In the genomic region with DNA sequence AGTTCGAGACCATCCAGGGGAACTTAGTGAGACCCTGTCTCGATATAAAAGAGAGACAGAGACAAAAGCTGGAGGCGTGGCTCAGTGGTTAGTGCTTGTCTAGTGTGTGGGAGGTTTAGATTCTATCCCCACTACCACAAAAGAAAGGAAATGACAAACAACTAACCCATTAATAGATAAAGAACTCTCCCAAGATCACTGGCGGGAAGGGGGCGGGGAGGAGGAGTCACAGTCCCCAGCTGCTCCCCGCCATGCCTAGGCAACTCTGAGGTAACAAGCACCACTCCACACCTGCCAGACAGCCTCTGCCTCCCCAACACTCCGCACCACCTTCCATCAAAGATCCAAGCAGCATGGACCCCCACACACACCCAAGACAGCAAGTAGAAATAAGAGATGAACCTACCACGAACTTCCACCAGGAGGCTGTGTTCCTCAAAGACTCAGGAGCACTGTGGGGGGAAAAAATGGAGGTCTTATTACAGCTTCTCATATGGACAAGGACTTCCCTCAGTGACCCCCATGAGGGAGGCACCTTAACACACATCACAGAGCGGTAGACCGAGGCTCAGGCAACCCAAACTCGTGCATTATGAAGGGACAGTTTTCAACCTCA, we compare ENCODE assay signal across 9 mouse cellular contexts. TPM values are rescaled to one million over a fixed set of nuclear protein-coding genes. Genes with fewer than 3 reads are reported as not detected.
DNase-seq lines count a peak whose midpoint lies in the region; ATAC-seq and TF ChIP-seq lines count a peak whose summit lies in the region.
"Had no signal": no experiment of that assay in that cellular context is flagged by ENCODE, and none has a peak within 500 bp of the region (broad histone marks: within the 10 kb centered on the region; RNA-seq: fewer than 3 reads in every experiment).

No protein-coding gene starts in this region.

- no peaks in the 10 kb centered on the region for H3K27me3 ChIP-seq in midbrain, embryonic 10.5 days (ENCODE audit: low read depth, poor library complexity, severe bottlenecking)
- no peaks in the 10 kb centered on the region for H3K27me3 ChIP-seq in midbrain, embryonic 11.5 days (ENCODE audit: control insufficient read depth, insufficient read depth, low read length)
- H3K27me3 ChIP-seq in embryonic facial prominence, embryonic 12.5 days = no peaks in the 10 kb centered on the region
- no peaks in the 10 kb centered on the region for H3K27me3 ChIP-seq in hindbrain, postnatal 0 days (ENCODE audit: insufficient read depth, low read length)
- no peaks in the 10 kb centered on the region for H3K27me3 ChIP-seq in neural tube, embryonic 14.5 days (ENCODE audit: control insufficient read depth, insufficient read depth, low read length)

- no peak for ATAC-seq in midbrain, embryonic 11.5 days (ENCODE audit: low FRiP score)
- ATAC-seq in embryonic facial prominence, embryonic 12.5 days (ENCODE audit: insufficient number of reproducible peaks, insufficient read depth, low FRiP score, low TSS enrichment) = no peak
- no peak for ATAC-seq in hindbrain, postnatal 0 days
- ATAC-seq in neural tube, embryonic 14.5 days (ENCODE audit: low read depth) = no peak

- DNase-seq in midbrain, embryonic 10.5 days (ENCODE audit: low spot score) = no peak
- DNase-seq in midbrain, embryonic 11.5 days (ENCODE audit: low spot score, missing footprints) = no peak
- DNase-seq in hindbrain, postnatal 0 days (ENCODE audit: low spot score) = no peak
- DNase-seq in ovary, postnatal 36 days (ENCODE audit: low spot score) = no peak
- DNase-seq in kidney, postnatal 25 days = no peak
- no peak for DNase-seq in layer of hippocampus, adult 11-12 months (ENCODE audit: low spot score)

- no peak overlapping the region for H3K4me2 ChIP-seq in midbrain, embryonic 11.5 days
- H3K4me2 ChIP-seq in embryonic facial prominence, embryonic 12.5 days (replicated peaks) = no peak overlapping the region
- no peak overlapping the region for H3K4me2 ChIP-seq in hindbrain, postnatal 0 days (ENCODE audit: low read depth, low read length)
- no peak overlapping the region for H3K4me2 ChIP-seq in neural tube, embryonic 14.5 days (ENCODE audit: low read depth, low read length)
- H3K4me2 ChIP-seq: heart, embryonic 11.5 days had no signal

- H3K27ac ChIP-seq in midbrain, embryonic 10.5 days (replicated peaks) = peak overlapping the region; percentile 85
- no peak overlapping the region for H3K27ac ChIP-seq in midbrain, embryonic 11.5 days (ENCODE audit: low read depth, low read length)
- H3K27ac ChIP-seq in embryonic facial prominence, embryonic 12.5 days = peak overlapping the region; percentile 90
- peak overlapping the region; percentile 83; the same call in 1 of the 2 replicates for H3K27ac ChIP-seq in hindbrain, postnatal 0 days
- H3K27ac ChIP-seq in neural tube, embryonic 14.5 days (ENCODE audit: low read depth, low read length) = peak overlapping the region; percentile 87

- H3K4me3 ChIP-seq in midbrain, embryonic 10.5 days = no peak overlapping the region
- no peak overlapping the region for H3K4me3 ChIP-seq in midbrain, embryonic 11.5 days (ENCODE audit: low read depth, low read length)
- no peak overlapping the region for H3K4me3 ChIP-seq in embryonic facial prominence, embryonic 12.5 days
- no peak overlapping the region for H3K4me3 ChIP-seq in hindbrain, postnatal 0 days (ENCODE audit: low read length)
- H3K4me3 ChIP-seq in neural tube, embryonic 14.5 days (ENCODE audit: low read depth, low read length) = no peak overlapping the region

- peak; percentile 40 for TF ChIP-seq CTCF in hindbrain, postnatal 0 days (IDR thresholded peaks at IDR 0.05; ENCODE audit: low read depth)

- peaks cover 93% of the 10 kb centered on the region for H3K4me1 ChIP-seq in midbrain, embryonic 10.5 days
- peaks cover 68% of the 10 kb centered on the region for H3K4me1 ChIP-seq in midbrain, embryonic 11.5 days (ENCODE audit: control insufficient read depth, insufficient read depth, low read length)
- H3K4me1 ChIP-seq in embryonic facial prominence, embryonic 12.5 days = peaks cover 89% of the 10 kb centered on the region
- peaks cover 83% of the 10 kb centered on the region for H3K4me1 ChIP-seq in hindbrain, postnatal 0 days (ENCODE audit: insufficient read depth, low read length)
- peaks cover 92% of the 10 kb centered on the region for H3K4me1 ChIP-seq in neural tube, embryonic 14.5 days (ENCODE audit: control insufficient read depth, insufficient read depth, low read length)

- no peak overlapping the region for H3K9ac ChIP-seq in midbrain, embryonic 11.5 days (ENCODE audit: low read length)
- no peak overlapping the region for H3K9ac ChIP-seq in embryonic facial prominence, embryonic 12.5 days
- H3K9ac ChIP-seq in hindbrain, postnatal 0 days (replicated peaks; ENCODE audit: low read length) = no peak overlapping the region
- no peak overlapping the region for H3K9ac ChIP-seq in neural tube, embryonic 14.5 days (replicated peaks; ENCODE audit: low read depth, low read length)

- no peaks in the 10 kb centered on the region for H3K9me3 ChIP-seq in midbrain, embryonic 10.5 days (replicated peaks)
- H3K9me3 ChIP-seq in midbrain, embryonic 11.5 days (ENCODE audit: control insufficient read depth, low read length) = no peaks in the 10 kb centered on the region
- no peaks in the 10 kb centered on the region for H3K9me3 ChIP-seq in embryonic facial prominence, embryonic 12.5 days
- no peaks in the 10 kb centered on the region for H3K9me3 ChIP-seq in hindbrain, postnatal 0 days (ENCODE audit: low read length)
- H3K9me3 ChIP-seq in neural tube, embryonic 14.5 days (ENCODE audit: control insufficient read depth, low read length) = no peaks in the 10 kb centered on the region

- peaks cover 8% of the 10 kb centered on the region; the same call in 1 of the 2 replicates for H3K36me3 ChIP-seq in midbrain, embryonic 10.5 days
- no peaks in the 10 kb centered on the region for H3K36me3 ChIP-seq in midbrain, embryonic 11.5 days (ENCODE audit: control insufficient read depth, insufficient read depth, low read length)
- H3K36me3 ChIP-seq in embryonic facial prominence, embryonic 12.5 days = no peaks in the 10 kb centered on the region
- H3K36me3 ChIP-seq in hindbrain, postnatal 0 days (ENCODE audit: insufficient read depth, low read length) = no peaks in the 10 kb centered on the region
- H3K36me3 ChIP-seq in neural tube, embryonic 14.5 days (ENCODE audit: control insufficient read depth, insufficient read depth, low read length) = no peaks in the 10 kb centered on the region

- 88% methylated on average over 10 of the region's 11 CpGs for WGBS in midbrain, embryonic 10.5 days
- WGBS in midbrain, embryonic 11.5 days = 90% methylated on average over 11 of the region's 11 CpGs
- 90% methylated on average over 11 of the region's 11 CpGs for WGBS in embryonic facial prominence, embryonic 12.5 days
- 75% methylated on average over 11 of the region's 11 CpGs for WGBS in hindbrain, postnatal 0 days
- WGBS in neural tube, embryonic 14.5 days = 63% methylated on average over 11 of the region's 11 CpGs

RNA-seq across cellular contexts. Expression of a gene that starts 25.7 kb away (rescaled TPM):
- polyA plus RNA-seq in midbrain, embryonic 10.5 days (2016; fragmentation: Nextera tagmentation; extraction: Ambion mirVana) = 16.2 and 19.1 TPM in 2 replicates
- 13.4 and 14.7 TPM in 2 replicates for polyA plus RNA-seq in midbrain, embryonic 11.5 days (2014; fragmentation: Nextera tagmentation; extraction: Ambion mirVana)
- 31.6 and 33.4 TPM in 2 replicates for polyA plus RNA-seq in embryonic facial prominence, embryonic 12.5 days (2016; fragmentation: Nextera tagmentation; extraction: Ambion mirVana)
- 35.4 and 37.5 TPM in 2 replicates for total RNA-seq in hindbrain, postnatal 0 days (2014; rRNA removed)
- 20.9 and 22.7 TPM in 2 replicates for polyA plus RNA-seq in hindbrain, postnatal 0 days (2015; fragmentation: Nextera tagmentation; extraction: Ambion mirVana)
- polyA plus RNA-seq in neural tube, embryonic 14.5 days (2014; fragmentation: Nextera tagmentation; extraction: Ambion mirVana) = 29.1 and 32.8 TPM in 2 replicates
